Mouse (Mus musculus): ENCODE results near the gene 2810006K23Rik. TPM values are rescaled to one million over a fixed set of nuclear protein-coding genes. Genes with fewer than 3 reads are reported as not detected.
A peak's percentile ranks its signal among the peaks of the same experiment; 100 is the strongest.
"Not testable (repeated sequence)": the region's sequence is repeated elsewhere in the genome, so short reads cannot be mapped to it uniquely, and the experiment has no call there.

Gene 2810006K23Rik
- 10 to 100 TPM; 12.0 to 12.6 TPM for total RNA-seq (2021)
- long read RNA-seq, experiment 1, transcript 2810006K23Rik-201 (3 exons, 1,677 nt) = major isoform, 8 of 10 reads
- long read RNA-seq, experiment 1, partial matches to known transcripts = 0 of 10 reads
- long read RNA-seq, experiment 1, other reads (novel, unspliced or antisense) = 1 of 10 reads
- long read RNA-seq, experiment 2, transcript 2810006K23Rik-201 (3 exons, 1,677 nt) = major isoform, 17 of 20 reads
- long read RNA-seq, experiment 2, partial matches to known transcripts = 0 of 20 reads
- long read RNA-seq, experiment 2, other reads (novel, unspliced or antisense) = 2 of 20 reads

GRCm38 (mm10) chr5:124327510-124328364 is at the start of gene 2810006K23Rik, which contains the start of gene Mphosph9:
Gene 2810006K23Rik (plus strand): TSS chr5:124328089.
Gene Mphosph9 (minus strand): TSS chr5:124327972.
- peak; percentile 96 to 99 for DNase-seq (ENCODE audit: low spot score in 2 of 2)

DNA sequence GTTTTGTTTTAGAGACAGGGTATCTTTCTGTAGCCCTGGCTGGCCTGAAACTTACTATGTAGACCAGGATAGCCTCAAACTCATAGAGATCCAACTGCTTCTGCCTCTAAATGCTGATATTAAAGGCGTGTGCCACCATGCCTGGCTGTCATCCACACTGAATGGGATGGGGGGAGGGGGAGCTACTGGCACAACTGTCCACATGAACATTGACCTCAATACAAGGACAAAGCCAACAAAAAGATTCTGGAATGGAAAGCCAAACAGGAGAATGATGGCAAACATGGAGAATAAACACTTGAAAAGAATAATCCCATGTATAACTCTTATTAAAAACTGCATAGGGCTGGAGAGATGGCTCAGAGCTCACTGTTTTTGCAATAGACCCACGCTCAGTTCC is 45.0 kb upstream of the 2810006K23Rik start:
- DNase-seq (ENCODE audit: low spot score in 2 of 2) = no peak

- no peak for DNase-seq (ENCODE audit: low spot score in 2 of 2)
These were observed 43.6 kb upstream of the 2810006K23Rik start for GRCm38 (mm10) chr5:124284330-124284729.

GRCm38 (mm10) chr5:124287616-124288247 is 40.2 kb upstream of the 2810006K23Rik start:
- no peak for DNase-seq (ENCODE audit: low spot score in 2 of 2)

DNA sequence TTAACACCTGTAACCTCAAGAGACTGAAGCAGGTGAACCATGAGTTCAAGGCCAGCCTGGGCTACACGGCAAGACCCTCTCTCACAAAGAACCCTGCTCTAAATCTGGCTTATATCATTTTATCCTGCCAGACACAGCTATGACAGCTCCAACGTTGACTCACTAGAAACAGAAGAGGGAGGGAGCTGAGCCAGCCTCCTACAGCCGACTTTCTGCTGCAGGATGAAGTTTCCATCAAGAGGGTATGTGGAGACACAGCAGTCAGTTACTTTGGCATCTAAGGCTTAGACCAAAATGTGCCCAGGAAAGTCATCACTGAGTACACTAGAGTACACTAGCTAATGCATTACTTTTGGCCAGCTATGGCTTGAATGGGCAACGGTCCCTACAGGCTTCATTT is 37.7 kb upstream of the 2810006K23Rik start:
- no peak for DNase-seq (ENCODE audit: low spot score in 2 of 2)

- DNase-seq (ENCODE audit: low spot score in 2 of 2) = no peak
These were observed 33.9 kb upstream of the 2810006K23Rik start for GRCm38 (mm10) chr5:124293967-124294366.

- DNase-seq (ENCODE audit: low spot score in 2 of 2) = no peak
These were observed 31.4 kb upstream of the 2810006K23Rik start for GRCm38 (mm10) chr5:124296475-124296874.

DNA sequence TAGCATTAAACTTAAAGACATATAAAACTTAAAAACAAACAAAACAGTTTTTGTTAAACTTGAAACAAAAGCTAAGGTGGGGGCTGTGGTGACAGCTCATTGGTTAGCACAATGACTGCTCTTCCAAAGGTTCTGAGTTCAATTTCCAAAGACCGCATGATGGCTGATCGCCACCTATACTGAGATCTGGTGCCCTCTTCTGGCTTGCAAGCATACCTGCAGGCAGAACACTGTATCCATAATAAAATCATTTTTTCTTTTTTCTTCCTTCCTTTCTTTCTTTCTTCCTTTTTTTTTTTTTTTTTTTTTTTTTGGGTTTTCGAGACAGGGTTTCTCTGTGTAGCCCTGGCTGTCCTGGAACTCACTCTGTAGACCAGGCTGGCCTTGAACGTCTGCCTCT is 28.6 kb upstream of the 2810006K23Rik start:
- not testable (repeated sequence) for DNase-seq (ENCODE audit: low spot score in 2 of 2)

DNA sequence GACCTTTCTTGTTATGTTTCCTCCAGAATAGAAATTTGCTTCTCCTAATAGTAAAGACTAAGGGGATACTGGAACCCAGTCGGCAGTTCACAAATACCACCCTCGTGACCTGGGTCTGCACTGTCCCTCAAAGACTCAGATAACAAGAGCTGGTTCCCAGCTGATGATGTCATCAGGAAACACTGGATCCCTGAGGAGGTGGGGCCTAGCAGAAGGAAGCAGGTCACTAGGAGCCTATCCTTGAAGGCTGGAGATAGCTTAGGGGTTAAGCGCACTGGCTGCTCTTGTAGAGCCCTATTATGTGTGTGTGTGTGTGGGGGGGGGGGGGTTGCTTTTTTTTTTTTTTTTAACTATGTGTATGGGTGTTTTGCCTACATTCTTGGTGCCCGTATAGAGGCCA is 27.8 kb upstream of the 2810006K23Rik start:
- no peak for DNase-seq (ENCODE audit: low spot score in 2 of 2)

GRCm38 (mm10) chr5:124302853-124303252 is 25.0 kb upstream of the 2810006K23Rik start:
- DNase-seq (ENCODE audit: low spot score in 2 of 2) = not testable (repeated sequence)

DNA sequence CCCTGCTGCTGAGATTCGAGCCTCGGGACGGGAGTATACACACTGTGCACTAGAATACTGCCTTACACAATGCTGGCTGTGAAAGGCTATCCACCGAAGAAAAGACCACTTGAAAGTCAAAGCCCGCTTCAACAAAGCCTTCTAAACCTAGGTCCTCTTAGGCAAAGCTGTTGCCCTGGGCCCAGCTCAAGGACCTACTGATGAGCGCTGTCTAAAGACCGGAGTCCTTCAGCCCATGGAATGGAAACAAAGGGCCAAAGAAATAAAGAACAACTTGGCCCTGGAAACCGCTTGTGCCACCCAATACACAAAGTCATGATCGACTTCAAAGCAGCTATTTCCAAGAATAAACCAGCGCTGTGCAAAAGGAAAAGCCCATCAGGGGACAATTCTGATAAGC is 18.7 kb upstream of the 2810006K23Rik start:
- DNase-seq (ENCODE audit: low spot score in 2 of 2) = no peak

GRCm38 (mm10) chr5:124310091-124310490 is 17.8 kb upstream of the 2810006K23Rik start:
- no peak for DNase-seq (ENCODE audit: low spot score in 2 of 2)

GRCm38 (mm10) chr5:124315498-124315897 is 12.4 kb upstream of the 2810006K23Rik start:
- no peak for DNase-seq (ENCODE audit: low spot score in 2 of 2)

GRCm38 (mm10) chr5:124315941-124316340 is 11.9 kb upstream of the 2810006K23Rik start:
- DNase-seq (ENCODE audit: low spot score in 2 of 2) = no peak

GRCm38 (mm10) chr5:124317648-124318047 is 10.2 kb upstream of the 2810006K23Rik start:
- no peak for DNase-seq (ENCODE audit: low spot score in 2 of 2)

DNA sequence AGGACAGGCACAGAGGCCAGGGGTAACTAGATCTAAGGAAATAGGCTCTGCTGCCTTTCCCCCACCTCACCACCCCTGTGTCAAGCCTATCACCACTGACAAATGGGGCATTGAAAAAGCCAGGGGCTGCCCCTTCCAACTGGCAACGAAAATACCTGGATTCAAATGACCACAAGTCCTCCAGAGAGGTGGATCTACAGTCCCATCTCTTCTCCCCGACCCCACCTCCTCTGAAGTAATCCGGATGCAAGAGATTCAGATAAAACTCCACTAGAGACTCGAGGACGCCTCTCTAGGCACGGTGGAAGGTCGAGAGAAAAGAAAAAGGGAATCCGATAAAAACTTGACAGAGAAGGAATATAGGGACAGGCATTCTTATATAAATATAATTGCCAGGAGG is 1.1 kb upstream of the 2810006K23Rik start:
- no peak for DNase-seq (ENCODE audit: low spot score in 2 of 2)

GRCm38 (mm10) chr5:124330086-124330485 is 2.2 kb downstream of the 2810006K23Rik start:
- no peak for DNase-seq (ENCODE audit: low spot score in 2 of 2)

DNA sequence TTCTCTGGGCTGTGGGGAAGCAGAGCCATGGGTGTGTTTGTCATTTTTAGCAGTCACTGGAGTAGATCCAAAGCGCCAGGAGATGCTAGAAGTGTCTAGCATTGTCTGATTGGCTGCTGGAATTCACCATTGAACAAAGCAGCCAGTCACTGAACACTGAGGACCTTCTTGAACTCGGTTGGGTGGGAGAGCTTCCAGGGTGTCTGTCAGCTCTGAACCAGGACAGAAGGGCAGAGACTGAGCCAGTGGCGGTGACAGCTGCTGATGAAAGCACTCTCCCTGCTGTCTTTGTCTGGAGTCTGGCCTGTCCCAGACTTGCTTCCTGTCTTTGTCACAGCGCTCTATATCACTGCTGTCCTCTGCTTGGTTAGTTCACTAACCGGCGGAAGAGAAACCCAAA is 6.5 kb downstream of the 2810006K23Rik start:
- no peak for DNase-seq (ENCODE audit: low spot score in 2 of 2)

- DNase-seq (ENCODE audit: low spot score in 2 of 2) = no peak
These were observed 9.2 kb downstream of the 2810006K23Rik start for GRCm38 (mm10) chr5:124337103-124337502.

GRCm38 (mm10) chr5:124337909-124338308 is 10.0 kb downstream of the 2810006K23Rik start:
- no peak for DNase-seq (ENCODE audit: low spot score in 2 of 2)

DNA sequence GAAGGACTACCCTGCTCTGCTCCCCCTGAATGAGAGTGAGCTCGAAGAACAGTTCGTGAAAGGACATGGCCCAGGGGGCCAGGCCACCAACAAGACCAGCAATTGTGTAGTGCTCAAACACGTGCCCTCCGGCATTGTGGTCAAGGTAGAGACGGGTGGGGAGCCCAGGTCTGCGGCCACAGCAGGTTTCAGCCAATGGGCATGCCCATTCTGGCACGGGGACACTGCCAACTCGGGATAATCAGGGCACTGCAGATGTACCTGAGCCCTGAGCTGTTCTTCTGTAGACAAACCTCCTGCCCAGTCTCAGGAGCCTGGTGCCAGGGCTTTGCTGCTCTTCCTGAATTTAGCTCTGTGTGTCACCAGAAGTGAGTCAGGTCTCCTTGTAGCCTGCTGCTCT is 10.9 kb downstream of the 2810006K23Rik start:
- no peak for DNase-seq (ENCODE audit: low spot score in 2 of 2)

All from adrenal gland, postnatal 4 days (tissue).